Mouse (Mus musculus) embryonic fibroblast, embryonic 13.5 days (primary cell): Measurements from ENCODE around the gene Cpm.

Experiments used
- CTCF ChIP-seq: IDR thresholded peaks from 2 replicates; pipeline ENCODE4 v1.5.1; 2011; ENCODE audit warnings: mild to moderate bottlenecking, control low read depth, low read length, moderate library complexity, borderline replicate concordance; ENCODE audit not compliant: insufficient read depth
- POLR2A ChIP-seq: IDR thresholded peaks from 2 replicates; pipeline ENCODE4 v1.6.1; 2011; ENCODE audit warnings: low read depth, mild to moderate bottlenecking, control low read depth, low read length, moderate library complexity

DNA sequence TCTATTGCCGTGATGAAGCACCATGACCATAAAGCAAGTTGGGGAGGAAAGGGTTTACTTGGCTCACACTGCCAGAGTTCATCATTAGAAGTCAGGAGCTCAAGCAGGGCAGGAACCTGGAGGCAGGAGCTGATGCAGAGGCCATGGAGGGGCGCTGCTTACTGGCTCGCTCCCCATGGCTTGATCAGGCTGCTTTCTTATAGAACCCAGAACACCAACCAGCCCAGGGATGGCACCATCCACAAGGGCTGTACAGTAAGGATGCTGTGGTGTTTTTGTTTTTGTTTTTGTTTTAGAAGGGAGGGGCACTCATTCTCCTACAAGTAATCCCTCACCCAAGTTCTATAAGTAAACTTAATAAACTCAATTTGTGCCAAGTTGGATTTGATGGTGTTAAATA lies 87.4 kb downstream of the Cpm start:
- TF ChIP-seq CTCF (no peak), POLR2A (no peak)
